Mouse (Mus musculus): ENCODE measurements around the gene Samd4b.

The Samd4b gene

DNA sequence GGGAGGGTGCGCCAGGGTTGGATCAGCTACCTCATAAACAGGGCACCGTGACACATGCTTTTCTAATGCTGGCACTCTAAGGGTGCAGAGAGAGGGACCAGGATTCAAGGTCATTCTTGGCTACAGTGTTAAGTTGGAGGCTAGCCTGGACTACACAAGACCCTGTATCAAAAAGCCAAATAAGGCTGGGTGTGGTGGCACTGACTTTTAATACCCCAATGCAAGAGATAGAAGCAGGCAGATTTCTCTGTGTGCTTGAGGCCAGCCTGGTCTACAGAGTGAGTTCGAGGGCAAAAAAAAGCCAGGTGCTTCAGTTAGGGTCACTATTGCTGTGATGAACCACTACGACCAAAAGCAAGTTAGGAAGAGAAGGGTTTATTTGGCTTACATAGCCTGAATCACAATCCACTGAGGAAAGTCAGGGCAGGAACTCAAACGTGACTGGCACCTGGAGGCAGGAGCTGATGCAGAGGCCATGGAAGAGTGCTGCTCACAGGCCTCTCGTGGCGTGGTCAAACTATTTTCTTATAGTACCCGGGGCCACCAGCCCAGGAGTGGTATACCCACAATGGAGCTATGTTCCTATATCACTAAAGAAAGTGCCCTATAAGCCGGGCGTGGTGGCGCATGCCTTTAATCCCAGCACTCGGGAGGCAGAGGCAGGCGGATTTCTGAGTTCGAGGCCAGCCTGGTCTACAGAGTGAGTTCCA lies 156.0 kb downstream of the Samd4b start:
- DNase-seq = no peak

DNA sequence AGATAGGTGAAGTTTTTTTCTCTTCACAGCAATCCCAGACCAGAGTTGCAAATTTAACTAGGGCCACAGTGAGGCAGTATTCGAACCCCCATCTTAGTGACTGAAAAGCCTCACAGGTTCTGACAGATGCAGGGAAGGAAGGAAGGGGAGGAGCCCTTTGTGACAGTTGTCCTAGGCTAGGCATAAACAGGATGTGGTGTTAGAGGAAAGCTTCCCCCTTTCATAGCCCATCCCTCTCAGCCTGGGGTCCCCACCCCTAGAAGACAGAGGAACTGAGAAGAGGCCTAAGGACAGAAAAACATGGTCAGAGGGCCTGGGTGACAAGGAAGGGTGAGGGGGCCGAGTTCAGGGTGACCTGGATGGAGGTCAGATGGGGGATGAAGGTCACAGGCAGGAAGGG lies 157.2 kb downstream of the Samd4b start:
- no peak for DNase-seq

DNA sequence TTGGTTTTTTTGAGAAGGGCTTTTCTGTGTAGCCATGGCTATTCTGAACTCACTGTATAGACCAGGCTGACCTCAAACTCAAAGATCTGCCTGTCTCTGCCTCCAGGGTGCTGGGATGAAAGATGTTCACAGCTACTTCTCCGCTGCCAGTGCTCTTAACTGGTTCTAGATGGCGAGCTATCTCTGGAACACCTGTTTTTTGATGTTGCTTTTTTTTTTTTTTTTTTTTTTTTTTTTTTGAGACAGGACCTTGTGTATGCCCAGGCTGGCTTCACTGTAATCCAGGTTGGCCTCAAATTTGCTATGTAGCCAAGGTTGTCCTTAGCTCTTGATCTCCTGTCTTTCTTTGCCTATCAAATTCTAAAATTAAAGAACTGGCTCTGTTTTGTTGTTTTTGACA lies 159.2 kb downstream of the Samd4b start:
- no peak for DNase-seq

DNA sequence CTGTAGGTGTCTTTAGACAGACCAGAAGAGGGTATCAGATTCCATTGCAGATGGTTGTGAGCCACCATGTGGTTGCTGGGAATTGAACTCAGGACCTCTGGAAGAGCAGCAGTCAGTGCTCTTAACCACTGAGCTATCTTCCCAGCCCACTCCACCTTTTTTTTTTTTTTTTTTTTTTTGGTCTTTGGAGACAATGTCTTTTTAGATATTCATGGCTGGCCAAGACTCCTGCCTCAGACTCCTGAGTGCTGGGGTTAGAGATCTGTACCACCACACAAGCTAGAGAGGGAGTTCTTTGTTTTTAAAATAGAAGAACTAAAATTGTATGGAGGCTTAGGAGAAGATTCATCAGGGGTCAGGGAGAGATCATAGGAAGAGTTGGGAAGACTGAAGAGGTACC lies 160.0 kb downstream of the Samd4b start:
- no peak for DNase-seq

DNA sequence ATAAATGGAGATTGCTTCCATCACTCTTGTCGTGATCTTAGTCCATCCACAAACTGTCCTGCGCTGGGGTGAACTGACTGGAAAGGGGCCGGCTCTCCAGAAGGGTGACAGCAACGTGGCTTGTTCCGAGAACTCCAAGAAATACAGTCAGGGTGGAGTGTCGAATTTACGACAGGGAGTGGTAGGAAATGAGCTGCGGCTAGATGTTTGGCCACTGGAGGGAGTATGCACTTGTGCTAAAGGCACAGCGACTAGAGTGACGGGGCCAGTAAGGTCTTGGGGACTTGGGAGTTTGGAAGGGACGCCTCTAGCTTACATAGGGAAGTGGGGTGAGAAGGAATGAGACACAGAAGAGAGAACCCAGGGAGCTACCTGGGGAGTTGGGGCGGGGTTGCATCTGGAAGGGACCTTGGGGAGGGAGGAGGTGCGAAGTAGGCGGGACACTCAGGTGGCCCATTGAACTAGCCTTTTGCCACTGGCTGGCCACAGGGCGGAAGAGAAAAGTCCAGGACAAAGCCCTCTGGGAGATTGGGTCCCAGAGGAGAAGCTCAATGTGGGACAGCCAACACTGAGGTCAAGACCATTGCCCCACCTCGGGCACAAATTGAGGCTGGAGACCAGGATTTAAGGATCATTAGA lies 160.9 kb downstream of the Samd4b start, which contains the start of gene Gmfg:
Gene Gmfg, plus strand, starts transcription at position 516 of the 639 bp plus-strand sequence.
- peak; percentile 86 for DNase-seq

DNA sequence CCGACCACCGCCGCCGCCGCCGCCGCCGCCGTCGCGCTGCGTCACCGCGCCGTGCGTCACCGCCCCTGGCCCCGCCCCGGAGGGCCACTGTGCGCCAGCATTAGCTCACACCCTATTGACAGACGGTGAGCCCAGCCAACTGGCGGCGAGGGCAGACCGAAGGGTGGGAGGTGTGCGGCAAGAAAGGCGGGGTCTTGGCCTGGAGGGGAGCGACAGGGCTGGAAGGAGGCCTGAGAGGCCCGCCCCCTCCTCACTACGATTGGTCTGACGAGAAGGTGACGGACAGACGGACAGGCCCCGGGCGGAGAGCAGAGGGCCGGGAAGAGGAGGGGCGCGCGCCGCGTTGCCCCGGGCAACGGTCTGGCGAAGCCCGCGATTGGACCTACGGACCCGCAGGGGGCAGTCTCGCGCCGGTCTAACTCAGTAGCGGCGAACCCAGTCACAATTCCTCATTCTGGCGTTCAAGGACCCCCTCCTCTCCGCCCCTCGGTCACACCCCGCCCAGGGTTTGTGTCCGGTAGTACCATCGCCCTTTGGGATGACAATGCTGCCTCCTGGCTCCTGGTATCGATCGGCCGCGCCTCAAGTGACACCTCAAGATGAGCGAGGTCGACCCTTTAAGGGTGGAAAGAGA lies 161.6 kb downstream of the Samd4b start:
- DNase-seq = peak; percentile 100

DNA sequence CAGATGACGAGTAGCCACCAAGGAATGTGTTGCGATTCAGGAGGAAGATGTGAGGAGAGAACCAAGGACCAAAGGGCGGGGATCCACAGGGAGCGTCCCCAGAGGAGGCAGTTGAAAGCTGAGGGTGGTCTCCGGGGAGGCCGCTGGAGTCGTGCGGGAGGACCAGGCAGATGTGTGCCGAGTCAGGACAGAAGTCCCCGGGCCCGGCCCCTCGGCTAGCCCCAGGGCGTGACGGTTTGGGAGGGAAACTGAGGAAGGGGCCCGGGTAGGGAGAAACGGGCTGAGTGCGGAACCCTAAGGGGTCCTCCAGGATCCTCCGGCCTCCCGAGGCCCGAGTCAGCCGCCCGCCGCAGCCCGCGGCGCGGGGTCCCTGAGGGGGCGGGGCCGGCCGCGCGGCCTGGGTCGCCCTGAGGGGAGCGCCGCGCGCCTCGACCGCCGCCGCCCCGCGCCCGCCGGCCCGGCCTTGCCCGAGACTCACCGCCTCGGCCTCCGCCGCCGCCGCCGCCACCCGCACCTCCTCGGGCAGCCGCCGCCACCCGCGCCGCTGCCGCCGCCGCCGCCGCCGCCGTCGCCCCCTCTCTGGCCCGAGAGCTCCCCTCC lies 162.2 kb downstream of the Samd4b start:
- peak; percentile 74 for DNase-seq

DNA sequence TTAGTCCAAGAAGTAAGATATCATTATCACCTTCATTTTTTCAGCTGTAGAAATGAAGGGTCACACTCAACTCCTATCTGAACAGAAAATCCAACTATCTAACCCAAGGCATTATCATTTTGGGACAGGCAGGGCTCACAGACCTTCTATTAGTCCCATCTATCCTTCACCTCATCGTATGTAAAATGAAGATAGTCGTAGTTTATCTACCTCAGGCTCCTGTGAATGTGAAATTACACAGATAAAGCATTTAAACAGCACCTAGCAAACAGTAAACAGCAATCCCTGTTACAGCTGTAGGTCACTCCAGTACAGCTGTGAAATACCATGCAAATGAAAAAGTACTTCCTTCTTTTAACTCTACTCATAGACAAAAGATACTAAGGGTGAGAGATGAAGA lies 165.7 kb downstream of the Samd4b start:
- no peak for DNase-seq

DNA sequence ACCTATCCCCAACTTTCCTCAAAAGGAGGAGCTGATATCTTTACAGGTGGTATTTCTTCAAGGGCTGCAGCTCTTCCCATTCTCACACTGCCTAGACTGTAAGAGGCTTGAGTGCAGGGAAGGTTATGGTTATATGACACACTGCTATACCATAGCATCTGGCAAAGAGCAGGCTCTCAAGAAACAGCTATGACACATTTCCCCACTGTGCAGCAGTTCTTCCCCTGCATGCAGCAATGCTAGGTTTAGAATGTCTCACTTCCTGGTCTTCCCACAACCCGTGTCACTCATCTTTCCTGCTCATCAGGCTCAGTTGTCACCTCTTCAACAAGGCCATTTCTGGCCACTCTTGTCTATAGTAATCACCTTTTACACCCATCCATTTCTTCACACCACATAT lies 167.4 kb downstream of the Samd4b start:
- DNase-seq = no peak

DNA sequence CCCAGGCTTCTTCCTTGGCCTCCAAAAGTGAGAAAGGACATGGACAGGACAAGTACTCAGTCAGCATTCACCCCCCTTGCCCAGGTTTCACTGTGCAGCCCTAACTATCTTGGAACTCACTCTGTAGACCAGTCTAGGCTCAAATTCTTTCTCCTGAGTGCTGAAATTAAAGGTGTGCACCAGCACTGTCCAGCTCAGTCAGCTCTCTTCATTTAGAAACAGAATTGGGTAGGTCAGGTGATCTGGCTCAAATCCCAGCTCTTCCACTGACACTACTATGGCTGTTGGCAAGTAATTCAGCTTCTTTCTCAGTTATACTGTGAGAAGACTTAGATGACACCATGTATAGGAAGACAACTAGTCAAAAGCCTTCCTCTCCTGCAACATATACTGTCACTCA lies 170.2 kb downstream of the Samd4b start:
- no peak for DNase-seq

DNA sequence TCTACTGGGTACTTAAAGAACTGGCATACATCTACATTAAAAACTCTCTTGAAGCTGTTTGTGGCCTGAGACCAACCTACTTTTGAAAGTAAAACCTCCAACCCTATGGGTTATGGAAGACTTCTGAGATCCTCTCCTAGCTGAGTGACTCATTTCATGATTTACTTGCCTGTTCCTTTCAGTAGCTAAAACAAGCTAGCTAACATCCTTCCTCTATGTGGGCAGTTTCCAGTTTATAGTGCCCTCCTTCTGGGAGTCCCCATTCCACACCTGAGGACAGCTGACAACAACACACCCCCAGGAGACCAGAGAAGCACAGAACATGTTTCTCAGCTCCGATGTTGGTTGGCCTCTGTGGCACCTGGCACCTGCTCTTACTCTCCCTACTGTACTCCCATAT lies 174.9 kb downstream of the Samd4b start:
- no peak for DNase-seq

DNA sequence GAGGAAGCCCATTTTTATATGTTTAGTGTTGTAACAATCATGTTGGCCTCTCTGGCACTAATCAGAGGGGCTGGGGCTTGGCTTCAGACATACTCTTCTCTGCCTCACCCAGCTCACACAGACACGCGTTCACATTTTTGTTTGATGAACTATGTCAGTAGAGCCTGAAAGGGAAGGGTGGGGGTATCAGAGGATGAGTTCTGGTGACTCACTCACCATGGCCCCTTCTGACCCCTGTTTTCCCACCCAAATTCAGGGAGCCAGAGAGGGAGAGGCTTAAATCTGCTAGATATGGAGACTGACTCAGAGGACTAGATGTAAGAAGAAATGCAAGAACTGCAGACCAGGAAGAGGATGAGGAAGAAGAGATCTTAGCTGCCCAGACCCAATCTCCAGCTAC lies 178.5 kb downstream of the Samd4b start:
- DNase-seq = no peak

DNA sequence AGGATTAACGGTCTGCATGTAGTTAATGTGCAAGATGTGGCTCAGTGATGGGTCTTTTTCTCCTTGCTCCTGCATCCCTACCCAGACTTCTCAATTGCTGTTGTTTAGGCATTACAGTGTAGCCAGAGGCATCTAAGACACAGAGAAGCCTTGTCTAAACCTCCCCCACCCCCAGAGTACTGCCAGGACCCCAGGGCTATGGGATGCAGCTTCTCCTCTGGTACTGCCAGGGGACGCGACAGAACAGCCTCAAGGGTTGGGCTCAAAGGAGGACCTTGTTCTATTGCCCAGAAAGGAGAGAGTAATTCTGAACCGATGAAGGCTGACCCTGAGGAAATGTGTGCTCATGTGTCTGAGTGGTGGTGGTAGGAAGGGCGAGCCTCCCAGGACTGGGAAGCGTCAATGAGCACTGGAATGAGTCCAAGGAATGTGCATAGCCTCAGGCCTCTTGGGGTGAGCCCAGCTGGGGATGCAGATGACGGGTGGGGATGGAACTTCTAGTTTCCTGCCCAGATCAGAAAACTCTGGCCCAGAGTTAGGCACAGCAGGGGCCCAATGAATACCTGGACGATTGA lies 179.8 kb downstream of the Samd4b start:
- no peak for DNase-seq

DNA sequence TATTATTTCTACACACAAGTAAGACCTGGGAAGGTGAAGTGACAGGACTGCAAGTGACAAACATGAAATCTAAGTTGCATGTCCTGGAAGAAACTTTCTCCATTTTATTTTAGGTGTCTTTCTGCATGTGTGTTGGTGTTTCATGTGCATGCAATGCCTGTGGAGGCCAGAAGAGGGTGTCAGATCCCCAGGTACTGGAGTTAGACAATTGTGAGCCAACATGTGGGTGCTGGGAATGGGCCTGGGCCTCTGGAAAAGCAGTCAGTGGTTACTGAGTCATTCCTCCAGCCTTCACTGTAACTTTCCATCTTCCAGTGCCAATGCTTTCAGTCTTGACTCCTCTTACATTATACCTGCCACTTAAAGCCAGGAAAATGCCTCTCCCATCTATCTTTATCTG lies 180.6 kb downstream of the Samd4b start:
- no peak for DNase-seq

DNA sequence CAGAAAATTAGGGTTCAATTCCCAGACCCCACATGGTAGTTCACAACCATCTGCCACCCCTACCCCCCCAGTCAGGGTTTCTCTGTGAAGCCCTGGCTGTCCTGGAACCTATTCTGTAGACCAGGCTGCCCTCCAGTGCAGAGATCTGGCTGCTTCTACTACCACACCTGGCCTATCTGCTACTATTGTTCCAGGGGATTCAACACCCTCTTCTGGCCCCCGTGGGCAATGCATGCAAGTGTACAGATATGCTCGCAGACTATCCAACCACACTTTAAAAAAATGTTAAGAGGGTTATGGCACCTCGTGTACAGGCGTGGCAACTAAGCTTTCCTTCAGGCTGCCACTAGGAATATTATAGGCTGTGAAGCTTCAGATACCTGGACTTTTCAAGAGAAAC lies 185.1 kb downstream of the Samd4b start:
- DNase-seq = no peak

DNA sequence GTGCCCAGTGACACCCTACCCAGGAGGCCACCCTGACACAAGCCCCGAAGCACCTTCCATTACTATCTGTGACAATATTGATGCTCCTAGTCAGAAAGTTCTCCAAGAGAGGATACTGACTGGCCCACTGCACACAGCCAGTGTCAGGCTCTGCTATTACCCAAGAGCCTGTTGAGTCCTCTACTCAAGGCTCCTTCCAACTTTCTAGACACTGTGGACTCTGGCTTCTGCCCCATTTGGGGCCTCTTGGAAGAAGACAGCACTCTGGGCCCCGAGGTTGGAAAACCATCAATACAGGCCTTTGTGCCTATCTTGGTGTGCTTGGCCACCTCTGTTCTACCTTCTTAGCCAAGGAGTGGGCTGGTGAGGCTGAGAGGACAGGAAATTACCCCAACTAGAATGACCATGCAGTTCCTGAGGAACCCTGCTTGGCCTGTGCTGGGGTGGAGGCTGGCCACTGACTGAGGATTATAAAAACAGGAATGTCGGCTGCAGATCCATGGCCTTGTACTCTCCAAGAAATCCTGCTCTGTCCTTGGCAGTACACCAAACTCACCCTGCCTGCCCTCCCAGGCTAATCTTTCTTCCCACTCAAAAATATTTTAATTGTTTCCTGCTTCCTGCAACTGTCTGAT lies 187.0 kb downstream of the Samd4b start:
- no peak for DNase-seq

DNA sequence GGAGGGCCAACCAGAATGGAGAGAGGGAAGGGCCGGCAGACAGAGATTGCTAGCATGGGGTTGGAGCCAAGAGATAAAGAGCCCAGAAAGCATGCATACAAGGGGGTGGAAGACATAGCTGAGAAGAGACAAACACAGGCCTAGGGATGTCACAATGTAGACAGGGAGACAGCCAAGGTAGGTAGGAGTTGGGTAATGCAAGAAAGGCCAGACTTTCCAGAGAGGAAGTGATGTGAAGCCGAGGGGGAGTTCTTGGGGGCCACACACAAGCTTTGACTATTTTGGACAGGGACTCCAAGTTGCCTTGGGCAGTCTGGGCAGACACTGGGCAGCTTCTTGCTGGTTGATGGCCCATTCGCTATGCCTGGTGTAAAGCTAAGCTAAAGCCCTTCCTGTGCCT lies 196.0 kb downstream of the Samd4b start:
- no peak for DNase-seq

DNA sequence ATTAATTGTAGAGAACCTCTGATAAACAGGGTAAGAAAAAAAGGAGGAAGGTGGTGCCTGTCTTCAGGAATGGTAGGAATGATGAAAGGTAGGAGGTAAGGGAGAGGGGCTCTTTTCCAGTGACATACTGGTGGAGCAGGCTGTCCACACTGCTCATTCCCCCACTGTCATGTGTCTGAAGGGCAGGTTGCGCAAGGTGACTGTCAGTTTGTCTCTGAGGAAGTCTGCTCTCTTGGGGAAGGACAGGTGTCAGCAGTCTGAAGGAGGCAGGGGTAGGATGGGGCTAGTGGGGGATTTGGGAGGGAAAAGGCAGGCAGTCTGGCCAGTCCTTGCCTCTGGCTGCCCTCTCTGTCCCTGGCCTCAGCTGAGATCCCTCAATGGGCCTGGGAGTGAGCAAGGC lies 196.9 kb downstream of the Samd4b start:
- DNase-seq = no peak

DNA sequence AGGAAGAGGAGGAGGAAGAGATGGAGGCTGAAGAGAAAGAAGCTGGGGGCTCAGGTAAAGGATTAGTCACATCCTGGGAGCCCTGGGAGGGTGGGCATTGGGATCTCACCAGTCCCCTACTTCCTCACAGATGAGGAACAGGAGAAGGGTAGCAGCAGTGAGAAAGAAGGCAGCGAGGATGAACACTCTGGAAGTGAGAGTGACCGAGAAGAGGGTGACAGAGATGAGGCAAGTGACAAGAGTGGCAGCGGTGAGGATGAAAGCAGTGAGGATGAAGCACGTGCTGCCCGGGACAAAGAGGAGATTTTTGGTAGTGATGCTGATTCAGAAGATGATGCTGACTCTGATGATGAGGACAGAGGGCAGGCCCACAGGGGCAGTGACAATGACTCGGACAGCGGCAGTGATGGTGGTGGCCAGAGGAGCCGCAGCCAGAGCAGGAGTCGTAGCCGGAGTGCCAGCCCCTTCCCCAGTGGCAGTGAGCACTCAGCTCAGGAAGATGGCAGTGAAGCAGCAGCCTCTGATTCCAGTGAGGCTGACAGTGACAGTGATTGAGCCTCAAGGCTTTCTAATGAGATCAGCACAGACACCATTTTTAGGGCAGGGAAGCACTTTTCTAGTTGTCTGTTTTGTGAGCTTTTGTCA lies 199.1 kb downstream of the Samd4b start:
- no peak for DNase-seq

DNA sequence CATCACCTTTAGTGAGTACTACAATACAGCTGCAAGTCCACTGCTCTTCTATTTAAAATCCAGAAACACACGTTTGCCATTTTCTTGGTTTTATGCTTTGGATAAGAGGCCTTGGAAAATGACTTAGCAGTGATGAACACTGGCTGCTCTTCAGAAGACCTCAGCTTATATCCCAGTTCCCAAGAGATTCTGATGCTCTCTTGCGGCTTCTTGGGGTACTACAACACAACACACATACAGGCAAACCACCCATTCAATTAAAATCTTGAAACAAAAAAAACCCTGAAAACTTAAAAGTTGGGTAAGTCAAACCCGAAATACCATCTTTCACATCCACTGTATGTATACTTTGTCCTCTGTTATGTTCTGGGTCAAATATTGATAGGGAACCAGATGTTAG lies 199.9 kb downstream of the Samd4b start:
- DNase-seq = no peak

DNA sequence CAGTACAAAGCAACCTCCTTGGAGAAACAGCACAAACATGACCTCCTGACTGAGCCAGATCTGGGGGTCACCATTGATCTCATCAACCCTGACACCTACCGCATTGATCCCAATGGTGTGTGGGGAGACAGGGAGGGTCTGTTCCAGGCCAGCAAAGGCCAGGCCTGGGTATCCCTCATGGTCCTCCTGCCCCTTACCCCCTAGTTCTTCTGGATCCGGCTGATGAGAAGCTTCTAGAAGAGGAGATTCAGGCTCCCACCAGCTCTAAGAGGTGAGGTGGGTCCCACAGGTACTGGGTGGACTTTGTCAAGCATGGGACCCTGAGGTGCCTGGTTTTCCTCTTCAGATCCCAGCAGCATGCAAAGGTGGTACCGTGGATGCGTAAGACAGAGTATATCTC lies 202.5 kb downstream of the Samd4b start:
- DNase-seq = no peak

DNA sequence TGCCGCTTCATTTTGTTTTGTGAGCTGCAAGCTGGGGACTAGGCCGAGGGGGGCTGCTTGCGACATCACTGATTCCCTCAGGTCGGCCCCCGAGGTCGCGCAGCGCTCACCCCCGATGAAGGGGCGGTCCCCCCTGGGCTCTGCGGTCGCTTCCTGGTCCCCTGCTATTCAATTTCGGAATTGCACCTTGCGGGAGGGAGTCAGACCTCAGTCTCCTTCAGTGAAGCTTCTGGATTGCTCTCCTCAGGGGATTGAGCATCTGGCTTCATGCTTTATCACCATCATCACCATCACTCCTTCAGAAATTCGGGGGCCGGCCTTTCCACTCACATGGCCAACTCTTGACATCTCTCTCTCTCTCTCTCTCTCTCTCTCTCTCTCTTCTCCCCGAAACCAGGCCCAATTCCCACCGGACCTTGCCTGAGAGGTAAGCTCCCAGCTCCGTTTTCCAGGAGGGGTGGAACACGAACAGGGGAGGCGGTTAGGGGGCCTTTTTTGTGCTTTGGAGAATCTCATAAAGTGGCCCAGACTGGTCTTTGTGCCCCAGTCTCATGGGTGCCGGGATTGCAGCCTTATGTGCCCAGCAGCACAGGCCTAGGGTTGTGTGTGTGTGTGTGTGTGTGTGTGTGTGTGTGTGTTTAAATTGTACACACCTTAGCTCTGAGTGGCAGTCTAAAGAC lies 204.5 kb downstream of the Samd4b start:
- peak; percentile 41 for DNase-seq
